Mouse (Mus musculus): Measurements from ENCODE around the gene Ncoa5. TPM values are rescaled to one million over a fixed set of nuclear protein-coding genes. Genes with fewer than 3 reads are reported as not detected.

Ncoa5 gene
- polyA plus RNA-seq, 1 experiment, result 31.2 TPM

DNA sequence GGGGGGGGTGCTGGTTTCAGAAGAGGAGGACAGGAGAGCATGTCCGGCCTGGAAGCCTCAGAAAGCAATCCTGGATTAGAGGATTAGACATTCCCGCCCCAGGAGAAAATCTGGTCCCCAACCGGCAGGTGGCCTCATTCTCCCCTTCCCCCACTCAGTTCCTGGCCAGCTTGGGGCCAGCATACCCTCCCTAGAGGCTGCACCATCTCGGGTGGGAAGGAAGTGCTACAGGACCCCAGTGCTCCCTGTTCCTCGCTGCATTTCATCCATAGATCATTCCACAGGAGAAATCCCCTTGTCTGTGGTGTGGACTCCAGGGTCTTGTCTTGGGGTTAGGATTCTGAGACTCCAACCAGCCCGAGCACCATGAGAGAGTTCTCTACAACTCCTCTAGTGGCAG, 67.5 kb downstream of the Ncoa5 start:
- TF ChIP-seq FOSL1 (IDR thresholded peaks at IDR 0.05; ENCODE audit: insufficient read depth, low read length, poor library complexity, severe bottlenecking) (no peak), MYOG (IDR thresholded peaks at IDR 0.05; ENCODE audit: control insufficient read depth, extremely low read depth, insufficient read length) (no peak), USF1 (IDR thresholded peaks at IDR 0.05; ENCODE audit: low read depth) (no peak), CTCF (IDR thresholded peaks at IDR 0.05; ENCODE audit: control insufficient read depth, insufficient read depth, insufficient read length) (no peak), CEBPB (IDR thresholded peaks at IDR 0.05; ENCODE audit: low read depth) (no peak), MYOD1 (IDR thresholded peaks at IDR 0.05; ENCODE audit: control insufficient read depth, insufficient read length, low read depth) (no peak), MAX (IDR thresholded peaks at IDR 0.05) (no peak)
- no peak overlapping the region for H3K4me3 ChIP-seq (ENCODE audit: insufficient read depth, poor library complexity, severe bottlenecking)
- no peaks in the 10 kb centered on the region for H3K79me3 ChIP-seq (ENCODE audit: low read depth)
- no peak overlapping the region for H3ac ChIP-seq (ENCODE audit: control insufficient read depth, insufficient read length, low read depth)
- H3K27me3 ChIP-seq (ENCODE audit: control insufficient read depth, insufficient read depth, insufficient read length), result peaks cover 59% of the 10 kb centered on the region
- H3K36me3 ChIP-seq (ENCODE audit: control insufficient read depth, insufficient read depth), result no peaks in the 10 kb centered on the region
- H3K79me2 ChIP-seq (ENCODE audit: control insufficient read depth, insufficient read depth), result no peaks in the 10 kb centered on the region

DNA sequence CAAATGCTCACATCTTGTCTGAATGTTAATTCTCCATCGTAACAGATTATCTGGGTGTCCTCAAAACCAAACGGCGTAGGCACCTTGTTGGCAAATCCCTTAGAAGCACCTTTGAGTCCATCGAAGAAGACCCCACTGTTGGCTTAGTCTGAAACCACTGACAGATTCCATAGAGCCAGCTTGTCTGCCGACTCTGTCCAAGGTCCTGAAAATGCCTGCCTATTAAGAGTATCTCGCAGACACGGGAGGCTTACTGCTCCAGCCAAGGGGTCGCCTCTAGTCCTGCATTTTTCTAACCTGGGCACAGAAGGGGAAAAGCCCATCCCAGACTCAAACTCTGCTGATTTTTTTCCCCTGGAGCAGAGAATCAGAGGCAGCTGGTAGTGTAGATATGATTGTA, 68.3 kb downstream of the Ncoa5 start:
- Histone ChIP-seq H3ac (ENCODE audit: control insufficient read depth, insufficient read length, low read depth) (no peak overlapping the region), H3K27me3 (ENCODE audit: control insufficient read depth, insufficient read depth, insufficient read length) (peaks cover 52% of the 10 kb centered on the region), H3K79me3 (ENCODE audit: low read depth) (no peaks in the 10 kb centered on the region), H3K36me3 (ENCODE audit: control insufficient read depth, insufficient read depth) (no peaks in the 10 kb centered on the region), H3K4me3 (ENCODE audit: insufficient read depth, poor library complexity, severe bottlenecking) (no peak overlapping the region), H3K79me2 (ENCODE audit: control insufficient read depth, insufficient read depth) (no peaks in the 10 kb centered on the region)
- TF ChIP-seq FOSL1 (IDR thresholded peaks at IDR 0.05; ENCODE audit: insufficient read depth, low read length, poor library complexity, severe bottlenecking), result no peak
- no peak for TF ChIP-seq CTCF (IDR thresholded peaks at IDR 0.05; ENCODE audit: control insufficient read depth, insufficient read depth, insufficient read length)
- no peak for TF ChIP-seq MAX (IDR thresholded peaks at IDR 0.05)
- no peak for TF ChIP-seq MYOG (IDR thresholded peaks at IDR 0.05; ENCODE audit: control insufficient read depth, extremely low read depth, insufficient read length)
- no peak for TF ChIP-seq USF1 (IDR thresholded peaks at IDR 0.05; ENCODE audit: low read depth)
- no peak for TF ChIP-seq CEBPB (IDR thresholded peaks at IDR 0.05; ENCODE audit: low read depth)
- TF ChIP-seq MYOD1 (IDR thresholded peaks at IDR 0.05; ENCODE audit: control insufficient read depth, insufficient read length, low read depth), result no peak

- H3K79me2 ChIP-seq (ENCODE audit: control insufficient read depth, insufficient read depth), result no peaks in the 10 kb centered on the region
- H3K4me3 ChIP-seq (ENCODE audit: insufficient read depth, poor library complexity, severe bottlenecking), result no peak overlapping the region
- no peaks in the 10 kb centered on the region for H3K79me3 ChIP-seq (ENCODE audit: low read depth)
- H3K27me3 ChIP-seq (ENCODE audit: control insufficient read depth, insufficient read depth, insufficient read length), result peaks cover 38% of the 10 kb centered on the region
- H3ac ChIP-seq (ENCODE audit: control insufficient read depth, insufficient read length, low read depth), result no peak overlapping the region
- no peaks in the 10 kb centered on the region for H3K36me3 ChIP-seq (ENCODE audit: control insufficient read depth, insufficient read depth)
- TF ChIP-seq CTCF (IDR thresholded peaks at IDR 0.05; ENCODE audit: control insufficient read depth, insufficient read depth, insufficient read length), result no peak
- no peak for TF ChIP-seq USF1 (IDR thresholded peaks at IDR 0.05; ENCODE audit: low read depth)
- TF ChIP-seq MAX (IDR thresholded peaks at IDR 0.05), result no peak
- no peak for TF ChIP-seq MYOD1 (IDR thresholded peaks at IDR 0.05; ENCODE audit: control insufficient read depth, insufficient read length, low read depth)
- TF ChIP-seq CEBPB (IDR thresholded peaks at IDR 0.05; ENCODE audit: low read depth), result no peak
Measured at GRCm38 (mm10) chr2:164964981-164965380, 69.7 kb downstream of the Ncoa5 start.

DNA sequence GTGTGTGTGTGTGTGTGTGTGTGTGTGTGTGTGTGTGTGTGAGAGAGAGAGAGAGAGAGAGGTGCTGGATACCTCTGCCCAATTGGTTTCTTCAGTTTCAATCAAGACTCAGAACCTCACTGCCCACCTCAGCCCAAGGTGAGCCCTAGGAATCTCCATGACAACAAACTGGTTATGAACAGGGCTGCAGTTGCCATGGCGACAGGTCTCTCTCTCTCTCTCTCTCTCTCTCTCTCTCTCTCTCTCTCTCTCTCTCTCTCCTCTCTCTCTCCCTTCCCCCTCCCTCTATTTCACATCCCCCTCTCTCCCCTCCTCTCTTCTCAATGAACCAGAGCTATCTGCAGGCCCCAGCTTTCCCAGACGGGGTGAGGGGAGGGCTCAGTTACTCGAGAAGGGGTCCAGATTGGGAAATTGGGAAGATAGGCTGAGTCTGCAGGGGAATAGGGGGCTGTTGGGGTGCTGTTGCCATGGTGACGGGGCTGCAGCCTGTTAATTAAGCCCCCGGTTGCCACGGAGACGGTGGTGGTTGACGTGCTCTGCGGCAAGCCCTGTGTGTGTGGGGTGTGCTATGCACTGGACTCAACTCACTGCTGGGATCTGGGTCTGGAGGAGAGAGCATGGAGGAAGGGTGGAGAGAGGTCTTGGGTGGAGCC, 70.3 kb downstream of the Ncoa5 start:
- Histone ChIP-seq H3K27me3 (ENCODE audit: control insufficient read depth, insufficient read depth, insufficient read length) (peaks cover 32% of the 10 kb centered on the region), H3K79me2 (ENCODE audit: control insufficient read depth, insufficient read depth) (no peaks in the 10 kb centered on the region), H3K36me3 (ENCODE audit: control insufficient read depth, insufficient read depth) (no peaks in the 10 kb centered on the region), H3ac (ENCODE audit: control insufficient read depth, insufficient read length, low read depth) (no peak overlapping the region), H3K79me3 (ENCODE audit: low read depth) (no peaks in the 10 kb centered on the region), H3K4me3 (ENCODE audit: insufficient read depth, poor library complexity, severe bottlenecking) (no peak overlapping the region)
- TF ChIP-seq MAX (IDR thresholded peaks at IDR 0.05), result no peak
- TF ChIP-seq CTCF (IDR thresholded peaks at IDR 0.05; ENCODE audit: control insufficient read depth, insufficient read depth, insufficient read length), result no peak
- no peak for TF ChIP-seq USF1 (IDR thresholded peaks at IDR 0.05; ENCODE audit: low read depth)
- TF ChIP-seq MYOD1 (IDR thresholded peaks at IDR 0.05; ENCODE audit: control insufficient read depth, insufficient read length, low read depth), result no peak
- no peak for TF ChIP-seq CEBPB (IDR thresholded peaks at IDR 0.05; ENCODE audit: low read depth)
- TF ChIP-seq FOSL1 (IDR thresholded peaks at IDR 0.05; ENCODE audit: insufficient read depth, low read length, poor library complexity, severe bottlenecking), result no peak
- TF ChIP-seq MYOG (IDR thresholded peaks at IDR 0.05; ENCODE audit: control insufficient read depth, extremely low read depth, insufficient read length), result no peak

GRCm38 (mm10) chr2:164962183-164962580, 72.5 kb downstream of the Ncoa5 start:
- no peak overlapping the region for H3K4me3 ChIP-seq (ENCODE audit: insufficient read depth, poor library complexity, severe bottlenecking)
- peaks cover 10% of the 10 kb centered on the region for H3K27me3 ChIP-seq (ENCODE audit: control insufficient read depth, insufficient read depth, insufficient read length)
- TF ChIP-seq MYOG (IDR thresholded peaks at IDR 0.05; ENCODE audit: control insufficient read depth, extremely low read depth, insufficient read length), result no peak
- TF ChIP-seq MYOD1 (IDR thresholded peaks at IDR 0.05; ENCODE audit: control insufficient read depth, insufficient read length, low read depth), result no peak
- no peak for TF ChIP-seq FOSL1 (IDR thresholded peaks at IDR 0.05; ENCODE audit: insufficient read depth, low read length, poor library complexity, severe bottlenecking)
- no peak for TF ChIP-seq CTCF (IDR thresholded peaks at IDR 0.05; ENCODE audit: control insufficient read depth, insufficient read depth, insufficient read length)
- TF ChIP-seq CEBPB (IDR thresholded peaks at IDR 0.05; ENCODE audit: low read depth), result no peak
- no peak for TF ChIP-seq MAX (IDR thresholded peaks at IDR 0.05)
- no peak for TF ChIP-seq USF1 (IDR thresholded peaks at IDR 0.05; ENCODE audit: low read depth)
- no peaks in the 10 kb centered on the region for H3K36me3 ChIP-seq (ENCODE audit: control insufficient read depth, insufficient read depth)
- H3K79me3 ChIP-seq (ENCODE audit: low read depth), result no peaks in the 10 kb centered on the region
- H3ac ChIP-seq (ENCODE audit: control insufficient read depth, insufficient read length, low read depth), result no peak overlapping the region
- H3K79me2 ChIP-seq (ENCODE audit: control insufficient read depth, insufficient read depth), result no peaks in the 10 kb centered on the region

All from C2C12 (cell line).